Mouse (Mus musculus) CH12.LX (cell line): ENCODE measurements around the gene 1700010B08Rik. TPM values are rescaled to one million over a fixed set of nuclear protein-coding genes. Genes with fewer than 3 reads are reported as not detected.
"Not testable (repeated sequence)": the region's sequence is repeated elsewhere in the genome, so short reads cannot be mapped to it uniquely, and the experiment has no call there.

ENCODE experiments used
- DNase-seq: peaks from one replicate; pipeline ENCODE4 v3.0.0-alpha.2; 2013; ENCODE audit errors: extremely low read depth
- H3K27ac ChIP-seq: 2 replicates; pipeline ENCODE4 v1.5.1; 2012; ENCODE audit warnings: low read depth, mild to moderate bottlenecking, control low read depth, moderate library complexity; ENCODE audit not compliant: insufficient read depth
- H3K27me3 ChIP-seq: replicated peaks from 2 replicates; pipeline ENCODE3; 2012; ENCODE audit warnings: inconsistent platforms
- H3K36me3 ChIP-seq, 2 experiments: replicated peaks in 1 of 2; 2 replicates each; pipeline versions ENCODE3 to v1.6.1; 2012; ENCODE audit warnings: inconsistent platforms in 1 of 2, low read length in 1 of 2, mild to moderate bottlenecking in 1 of 2, mixed read lengths in 1 of 2, moderate library complexity in 1 of 2; ENCODE audit not compliant: control insufficient read depth in 1 of 2, insufficient read depth in 1 of 2
- H3K4me1 ChIP-seq, 2 experiments: 2 replicates each; pipeline ENCODE4 v1.6.1; 2012; ENCODE audit warnings: inconsistent platforms in 1 of 2, moderate library complexity in 1 of 2; ENCODE audit not compliant: insufficient read depth in 2 of 2, control insufficient read depth in 1 of 2
- H3K4me2 ChIP-seq: 2 replicates; pipeline ENCODE4 v1.6.1; 2012; ENCODE audit warnings: low read depth, mild to moderate bottlenecking, control low read depth; ENCODE audit not compliant: poor library complexity, insufficient read depth, severe bottlenecking
- H3K4me3 ChIP-seq, 3 experiments: fragments of 150-350 bp in 1 of 3; sonication (generic) in 1 of 3; replicated peaks in 1 of 3; 2 replicates each; pipeline versions ENCODE3 to v1.5.1; 2011 to 2012; ENCODE audit warnings: low read depth in 2 of 3, low read length in 2 of 3, mild to moderate bottlenecking in 2 of 3, moderate library complexity in 2 of 3, control low read depth in 1 of 3, improper control_type of control experiment in 1 of 3, inconsistent platforms in 1 of 3, mixed read lengths in 1 of 3; ENCODE audit not compliant: poor library complexity in 1 of 3
- H3K79me2 ChIP-seq: replicated peaks from 2 replicates; pipeline ENCODE4 v1.6.1; 2012; ENCODE audit warnings: mild to moderate bottlenecking, moderate library complexity; ENCODE audit not compliant: control insufficient read depth, poor library complexity, insufficient read depth, severe bottlenecking; ENCODE audit errors: extremely low read depth
- H3K9ac ChIP-seq: 2 replicates; pipeline ENCODE4 v1.6.1; 2012; ENCODE audit warnings: low read depth, mild to moderate bottlenecking, control low read depth, moderate library complexity; ENCODE audit not compliant: insufficient read depth
- H3K9me3 ChIP-seq: replicated peaks from 2 replicates; pipeline ENCODE3; 2012; ENCODE audit warnings: low read length, inconsistent platforms, mixed read lengths
- CTCF ChIP-seq, 2 experiments: IDR thresholded peaks in 1 of 2; conservative IDR thresholded peaks in 1 of 2; 2 replicates each; pipeline ENCODE4 v1.5.1; 2011 to 2012; ENCODE audit warnings: low read depth in 2 of 2, low read length in 2 of 2, improper control_type of control experiment in 1 of 2, inconsistent platforms in 1 of 2, mild to moderate bottlenecking in 1 of 2, moderate library complexity in 1 of 2
- EP300 ChIP-seq: IDR thresholded peaks from 2 replicates; pipeline ENCODE4 v1.6.1; 2011; ENCODE audit warnings: low read length, improper control_type of control experiment
- ETS1 ChIP-seq: conservative IDR thresholded peaks from 2 replicates; pipeline ENCODE4 v1.6.1; 2012; ENCODE audit warnings: low read depth, mild to moderate bottlenecking, inconsistent platforms, low read length, improper control_type of control experiment, moderate library complexity
- MAFK ChIP-seq: IDR thresholded peaks from 2 replicates; pipeline ENCODE4 v1.6.1; 2011; ENCODE audit warnings: low read length, improper control_type of control experiment; ENCODE audit not compliant: insufficient replicate concordance
- MAX ChIP-seq: IDR thresholded peaks from 2 replicates; pipeline ENCODE4 v1.6.1; 2011; ENCODE audit warnings: low read length, improper control_type of control experiment
- MAZ ChIP-seq: IDR thresholded peaks from 2 replicates; pipeline ENCODE4 v1.6.1; 2012; ENCODE audit warnings: low read depth, mild to moderate bottlenecking, inconsistent platforms, low read length, improper control_type of control experiment, moderate library complexity
- POLR2AphosphoS2 ChIP-seq: IDR thresholded peaks from 2 replicates; pipeline ENCODE4 v1.6.1; 2011; ENCODE audit warnings: low read depth, low read length, improper control_type of control experiment
- UBTF ChIP-seq: IDR thresholded peaks from 2 replicates; pipeline ENCODE4 v1.6.1; 2012; ENCODE audit warnings: low read depth, mild to moderate bottlenecking, inconsistent platforms, low read length, improper control_type of control experiment, moderate library complexity
- USF2 ChIP-seq: conservative IDR thresholded peaks from 2 replicates; pipeline ENCODE4 v1.6.1; 2011; ENCODE audit warnings: low read depth, low read length, improper control_type of control experiment
- dilution Hi-C: fragments of 300-500 bp; cut with MboI; formaldehyde crosslinking; loops from 2 replicates; pipeline ENCODE4 v1.14.3; 2020; ENCODE audit warnings: low sequenced_read_pairs; ENCODE audit not compliant: extremely low pct_unique_long_range_greater_than_20kb, extremely low pct_ligation_motif_present
- in situ Hi-C: fragments of 300-500 bp; cut with MboI; formaldehyde crosslinking; loops from 3 replicates; pipeline ENCODE4 v1.14.3; 2019; ENCODE audit warnings: low sequenced_read_pairs, low pct_ligation_motif_present, low pct_unique_long_range_greater_than_20kb, mixed read lengths
- polyA plus RNA-seq: library from polyadenylated mRNA; unstranded; fragments of >175 nt; gene quantifications from 2 replicates; pipeline ENCODE4 v1.2.1, GENCODE M21; 2012; ENCODE audit warnings: low read depth; ENCODE audit not compliant: insufficient read length
- total RNA-seq, 2 experiments: library from RNA; depleted of rRNA; stranded (reverse); fragments of 300-350 nt in 1 of 2; fragments of >200 nt in 1 of 2; gene quantifications; 2 replicates each; pipeline ENCODE4 v1.2.3; 2012 to 2014

1700010B08Rik gene
- not detected in 2 replicates for total RNA-seq (2012; rRNA removed)
- total RNA-seq (2014; rRNA removed): not detected in 2 replicates
- polyA plus RNA-seq: not detected in 2 replicates

GRCm38 (mm10) chr2:173719115-173719514 is at the start of gene 1700010B08Rik:
Gene 1700010B08Rik (plus strand): TSS chr2:173719415.
- H3K4me3 ChIP-seq, H3K79me2 ChIP-seq, H3K4me2 ChIP-seq, H3K9me3 ChIP-seq, DNase-seq, H3K36me3 ChIP-seq, in situ Hi-C loops, H3K27me3 ChIP-seq, H3K9ac ChIP-seq, dilution Hi-C loops, H3K27ac ChIP-seq, H3K4me1 ChIP-seq: not testable (repeated sequence)

- TF ChIP-seq MAX (no peak), EP300 (no peak), MAZ (no peak)
- TF ChIP-seq, all 38 proteins: peak for 0
- in situ Hi-C loops (no loop called here), dilution Hi-C loops (no loop called here)
- no peak overlapping the region for H3K9ac ChIP-seq
- DNase-seq: no peak
- no peak overlapping the region for H3K4me2 ChIP-seq
- no peak overlapping the region for H3K27ac ChIP-seq
- no peaks in the 10 kb centered on the region for H3K27me3 ChIP-seq
- H3K4me3 ChIP-seq: no peak overlapping the region
- H3K36me3 ChIP-seq: peaks cover 25 to 84% of the 10 kb centered on the region in 2 experiments
- H3K9me3 ChIP-seq: peaks cover 2% of the 10 kb centered on the region
- H3K4me1 ChIP-seq: no peaks in the 10 kb centered on the region
- H3K79me2 ChIP-seq: peaks cover 12% of the 10 kb centered on the region
These were observed 46.8 kb upstream of the 1700010B08Rik start for GRCm38 (mm10) chr2:173672328-173672896.

GRCm38 (mm10) chr2:173673469-173673868 is 45.7 kb upstream of the 1700010B08Rik start:
- DNase-seq: no peak
- no peak for TF ChIP-seq USF2
- TF ChIP-seq UBTF: no peak
- no peak for TF ChIP-seq MAFK
- no peak for TF ChIP-seq POLR2AphosphoS2
- TF ChIP-seq ETS1: no peak
- no peak for TF ChIP-seq CTCF (conservative IDR thresholded peaks at IDR 0.05 in 1 of 2, IDR thresholded peaks at IDR 0.05 in 1 of 2; ENCODE audit: low read depth in 2 of 2, low read length in 2 of 2)
- in situ Hi-C loops: no loop called here
- Histone ChIP-seq H3K4me2 (no peak overlapping the region), H3K9ac (no peak overlapping the region), H3K9me3 (peaks cover 2% of the 10 kb centered on the region), H3K36me3 (peaks cover 23 to 77% of the 10 kb centered on the region in 2 experiments), H3K4me1 (peaks cover 0 to 5% of the 10 kb centered on the region in 2 experiments; a peak in 2 of 4 replicates), H3K27ac (no peak overlapping the region), H3K79me2 (peaks cover 13% of the 10 kb centered on the region), H3K4me3 (no peak overlapping the region), H3K27me3 (no peaks in the 10 kb centered on the region)
- dilution Hi-C loops: no loop called here
